Mouse (Mus musculus) lung, embryonic 15.5 days (tissue): ENCODE measurements around the gene Ascc2. TPM values are rescaled to one million over a fixed set of nuclear protein-coding genes. Genes with fewer than 3 reads are reported as not detected.
A peak's percentile ranks its signal among the peaks of the same experiment; 100 is the strongest.

Source experiments
- ATAC-seq: fragments of 200-750 bp; cut with Nextera tagmentation; 2 replicates; pipeline ENCODE4 v1.8.0; 2017; ENCODE audit warnings: moderate number of reproducible peaks, borderline replicate concordance; ENCODE audit not compliant: low FRiP score, low TSS enrichment; ENCODE audit errors: extremely low read depth
- H3K27ac ChIP-seq: fragments of 300-500 bp; sonication (generic); 2 replicates; pipeline ENCODE4 v1.5.1; 2015; ENCODE audit warnings: moderate library complexity, mild to moderate bottlenecking, inconsistent platforms
- H3K27me3 ChIP-seq: fragments of 300-500 bp; sonication (generic); 2 replicates; pipeline ENCODE4 v1.6.1; 2015; ENCODE audit warnings: inconsistent platforms
- H3K36me3 ChIP-seq: fragments of 300-500 bp; sonication (generic); 2 replicates; pipeline ENCODE4 v1.6.1; 2015; ENCODE audit warnings: inconsistent platforms
- H3K4me1 ChIP-seq: fragments of 300-500 bp; sonication (generic); 2 replicates; pipeline ENCODE4 v1.6.1; 2015; ENCODE audit warnings: inconsistent platforms
- H3K4me2 ChIP-seq: fragments of 300-500 bp; sonication (generic); 2 replicates; pipeline ENCODE4 v1.6.1; 2015; ENCODE audit warnings: inconsistent platforms, mild to moderate bottlenecking, moderate library complexity
- H3K4me3 ChIP-seq: fragments of 300-500 bp; sonication (generic); 2 replicates; pipeline ENCODE4 v1.5.1; 2015; ENCODE audit warnings: mild to moderate bottlenecking, inconsistent platforms
- H3K9ac ChIP-seq: fragments of 300-500 bp; sonication (generic); 2 replicates; pipeline ENCODE4 v1.6.1; 2015; ENCODE audit warnings: inconsistent platforms
- H3K9me3 ChIP-seq: fragments of 300-500 bp; sonication (generic); 2 replicates; pipeline ENCODE4 v1.6.1; 2016; ENCODE audit warnings: inconsistent platforms
- WGBS: fragments of 180-500 bp; shearing (Covaris S2); methylation state at CpG from one replicate; pipeline ENCODE4 v1.1.7; 2015; 5-methylcytosine and 5-hydroxymethylcytosine counted together
- polyA plus RNA-seq: library from polyadenylated mRNA; unstranded; fragments of >200 nt; fragmentation: Nextera tagmentation; extraction: Ambion mirVana; gene quantifications from 2 replicates; pipeline ENCODE4 v1.2.1, GENCODE M21; 2015

Gene Ascc2
- 32.6 and 35.1 TPM in 2 replicates for polyA plus RNA-seq

DNA sequence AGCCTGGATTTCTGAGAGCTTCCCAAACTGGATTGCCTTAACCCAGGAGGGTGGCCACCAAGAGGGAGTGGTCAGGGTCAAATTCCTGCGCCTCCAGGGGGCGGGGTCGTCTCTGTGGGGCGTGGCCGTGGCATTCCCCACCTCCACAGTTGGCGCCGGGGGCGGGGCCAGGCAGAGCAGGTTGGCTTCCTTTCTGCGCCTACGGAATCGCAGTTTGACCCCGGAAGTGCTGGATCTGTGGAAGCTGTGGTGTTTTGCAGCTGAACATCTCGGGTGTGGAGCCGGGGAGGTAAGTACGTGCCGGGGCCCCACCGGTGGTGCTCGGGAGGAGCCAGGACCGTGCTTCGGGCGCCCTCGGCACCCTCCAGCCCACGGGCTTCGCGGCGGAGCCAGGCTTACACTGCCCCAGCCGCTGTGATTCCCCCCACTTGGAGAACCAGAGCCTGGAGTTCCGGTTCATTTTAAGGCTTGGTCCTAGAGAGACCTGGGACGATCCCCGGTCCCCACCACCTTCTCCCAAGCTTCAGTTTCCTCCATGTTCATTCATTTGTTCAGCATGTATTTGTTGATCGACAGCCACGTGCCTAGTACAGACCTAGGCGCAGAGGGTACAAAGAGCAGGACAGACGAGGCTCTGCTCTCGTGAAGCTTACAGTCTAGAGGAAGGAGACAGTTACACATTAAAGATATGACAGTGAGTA, at the start of gene Ascc2:
TSS of gene Ascc2 (plus strand) at position 214 of the 701 bp plus-strand sequence.
- Histone ChIP-seq H3K4me2 (peak within 1 kb of the TSS; percentile 64), H3K36me3 (0 out of 2 replicates have a peak, but pooled peaks cover 4% of the 10 kb centered on the region), H3K9ac (peak within 1 kb of the TSS; percentile 59), H3K4me1 (peaks cover 20% of the 10 kb centered on the region), H3K4me3 (peak within 1 kb of the TSS; percentile 71), H3K27me3 (no peaks in the 10 kb centered on the region), H3K27ac (peak within 1 kb of the TSS; percentile 63), H3K9me3 (no peaks in the 10 kb centered on the region)
- WGBS, result 1% methylated on average over 35 of the region's 35 CpGs
- ATAC-seq, result peak; percentile 94

DNA sequence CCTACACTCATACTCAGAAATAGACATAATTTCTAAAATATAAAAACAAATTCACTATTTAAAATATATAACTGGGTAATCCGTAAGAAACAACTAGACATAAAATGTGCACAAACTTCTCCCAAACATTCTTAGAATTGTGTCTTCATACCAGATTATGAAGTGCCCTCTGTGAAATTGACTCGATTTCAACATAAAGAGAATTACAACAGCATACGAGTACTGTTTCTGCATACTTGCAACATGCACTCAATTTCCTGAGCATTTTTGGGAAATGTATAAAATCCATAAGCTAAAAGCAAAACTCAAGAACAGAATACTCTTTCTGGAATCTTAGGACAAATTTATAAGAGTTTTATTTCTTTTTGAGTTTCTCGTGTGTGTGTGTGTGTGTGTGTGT, 45.7 kb upstream of the Ascc2 start:
- H3K36me3 ChIP-seq, result 0 out of 2 replicates have a peak, but pooled peaks cover 4% of the 10 kb centered on the region
- WGBS, result 78% methylated on average over 4 of the region's 4 CpGs
- peaks cover 18% of the 10 kb centered on the region for H3K4me1 ChIP-seq
- no peak overlapping the region for H3K4me2 ChIP-seq
- no peak overlapping the region for H3K27ac ChIP-seq
- ATAC-seq, result no peak
- H3K27me3 ChIP-seq, result no peaks in the 10 kb centered on the region
- no peak overlapping the region for H3K9ac ChIP-seq
- no peaks in the 10 kb centered on the region for H3K9me3 ChIP-seq
- no peak overlapping the region for H3K4me3 ChIP-seq

DNA sequence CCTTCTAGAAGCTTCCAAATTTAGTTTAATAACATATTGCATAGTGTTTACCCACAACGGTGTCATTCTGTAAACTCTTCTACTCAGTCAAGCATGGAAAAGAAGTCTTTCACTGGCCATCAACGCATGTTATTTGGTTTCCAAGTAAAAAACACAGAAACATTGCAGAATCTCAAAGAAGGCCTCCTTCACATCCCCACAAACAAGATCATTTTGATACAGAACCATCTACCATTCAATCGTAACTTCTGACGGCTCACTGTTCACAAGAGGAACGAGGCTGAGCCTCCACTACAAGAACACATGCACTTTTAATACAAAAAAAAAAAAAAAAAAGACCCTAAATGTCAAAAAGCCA, 44.1 kb upstream of the Ascc2 start:
- Histone ChIP-seq H3K27me3 (no peaks in the 10 kb centered on the region), H3K4me1 (peaks cover 18% of the 10 kb centered on the region), H3K4me3 (peak overlapping the region; percentile 72), H3K4me2 (peak overlapping the region; percentile 58), H3K27ac (no peak overlapping the region), H3K36me3 (no peaks in the 10 kb centered on the region), H3K9ac (peak overlapping the region; percentile 93), H3K9me3 (no peaks in the 10 kb centered on the region)
- no peak for ATAC-seq
- 21% methylated on average over 5 of the region's 5 CpGs for WGBS

DNA sequence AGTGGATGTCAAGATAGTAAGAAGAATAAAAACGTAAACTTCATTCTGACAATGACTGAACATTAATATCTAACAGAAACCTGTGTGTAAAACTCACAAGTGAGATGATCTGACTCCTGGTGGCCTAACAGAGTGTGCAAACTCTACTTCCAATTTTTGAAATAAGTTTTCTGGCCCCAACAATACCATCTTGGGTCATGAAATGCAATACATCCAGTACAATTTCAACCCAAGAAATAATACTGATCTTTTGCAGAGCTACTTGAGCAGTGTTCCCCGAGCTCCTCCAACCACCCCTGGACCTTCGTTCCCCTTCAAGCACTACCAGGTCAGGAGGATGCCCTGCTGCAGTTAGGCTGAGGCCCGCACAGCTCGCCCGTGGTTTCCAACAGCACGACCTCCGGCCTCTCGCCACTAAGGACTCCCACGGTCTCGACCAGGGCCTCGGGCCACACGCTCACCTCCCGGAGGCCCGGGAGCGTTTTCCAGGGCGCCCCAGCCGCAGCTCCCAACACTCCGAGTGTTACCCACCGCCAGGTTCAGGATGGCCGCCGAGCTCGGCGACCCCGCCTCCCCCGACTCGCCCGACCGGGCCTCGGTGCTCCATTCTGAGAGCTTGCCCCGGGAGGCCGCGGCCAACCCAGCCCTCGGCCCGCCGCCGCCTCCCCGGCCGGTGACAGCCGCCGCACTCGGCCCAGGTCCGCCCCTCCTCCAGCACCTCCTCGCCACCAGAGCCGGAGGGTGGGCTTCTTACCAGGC, 43.5 kb upstream of the Ascc2 start:
- H3K4me1 ChIP-seq, result peaks cover 18% of the 10 kb centered on the region
- peak overlapping the region; percentile 72 for H3K4me3 ChIP-seq
- no peaks in the 10 kb centered on the region for H3K27me3 ChIP-seq
- no peaks in the 10 kb centered on the region for H3K36me3 ChIP-seq
- H3K4me2 ChIP-seq, result peak overlapping the region; percentile 58
- H3K9me3 ChIP-seq, result no peaks in the 10 kb centered on the region
- peak overlapping the region; percentile 93 for H3K9ac ChIP-seq
- WGBS, result under 1% methylated on average over 45 of the region's 45 CpGs
- peak; percentile 92 for ATAC-seq
- H3K27ac ChIP-seq, result peak overlapping the region; percentile 87

DNA sequence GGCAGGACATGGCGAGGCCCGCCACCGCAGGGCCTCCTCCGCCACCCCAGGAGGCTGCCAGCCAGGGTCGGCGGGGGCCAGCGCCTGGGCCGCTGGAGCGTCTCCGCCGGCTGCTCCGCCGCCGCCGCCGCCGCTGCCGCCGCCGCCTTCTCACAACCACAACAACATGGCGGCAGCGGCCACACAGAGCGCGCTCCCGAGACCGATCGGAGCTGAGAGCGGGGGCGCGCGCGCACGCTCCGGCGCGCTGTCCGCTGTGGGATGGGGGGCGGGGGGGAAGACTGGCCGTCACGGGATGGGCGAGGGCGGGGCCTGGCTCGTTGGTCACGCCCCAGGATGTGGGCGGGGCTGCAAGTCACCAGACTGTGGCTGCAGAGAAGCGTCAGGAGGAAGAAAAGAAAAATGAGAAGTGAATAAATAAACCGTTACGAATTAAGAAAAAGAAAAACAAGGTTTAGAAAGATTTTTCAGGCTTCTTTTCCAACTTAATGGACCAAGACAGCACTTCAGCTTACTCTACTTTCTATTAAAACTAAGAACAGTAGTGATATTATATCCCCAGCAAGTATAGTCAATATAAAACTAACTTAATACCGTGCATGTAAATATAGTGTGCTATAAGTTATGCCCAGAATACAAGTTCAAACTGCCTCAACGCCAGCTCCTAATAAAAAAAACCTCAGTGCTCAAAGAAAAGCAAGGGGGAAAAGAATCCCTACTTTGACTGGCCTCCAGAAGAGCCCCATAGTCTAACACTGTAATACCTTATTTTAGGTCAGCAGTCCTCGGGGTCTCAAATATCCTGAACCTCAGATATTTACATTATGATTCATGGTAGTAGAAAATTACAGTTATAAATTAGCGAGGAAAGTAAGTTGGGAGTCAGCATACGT, 42.7 kb upstream of the Ascc2 start, which contains the start of gene Mtmr3:
TSS of gene Mtmr3 (minus strand) at position 256 of the 893 bp plus-strand sequence.
- Histone ChIP-seq H3K4me3 (peak within 1 kb of the TSS; percentile 72), H3K9me3 (no peaks in the 10 kb centered on the region), H3K27me3 (no peaks in the 10 kb centered on the region), H3K9ac (peak within 1 kb of the TSS; percentile 93), H3K4me2 (peak within 1 kb of the TSS; percentile 58), H3K27ac (peak within 1 kb of the TSS; percentile 87), H3K4me1 (peaks cover 18% of the 10 kb centered on the region), H3K36me3 (no peaks in the 10 kb centered on the region)
- WGBS, result 4% methylated on average over 48 of the region's 53 CpGs
- ATAC-seq, result peak; percentile 93

DNA sequence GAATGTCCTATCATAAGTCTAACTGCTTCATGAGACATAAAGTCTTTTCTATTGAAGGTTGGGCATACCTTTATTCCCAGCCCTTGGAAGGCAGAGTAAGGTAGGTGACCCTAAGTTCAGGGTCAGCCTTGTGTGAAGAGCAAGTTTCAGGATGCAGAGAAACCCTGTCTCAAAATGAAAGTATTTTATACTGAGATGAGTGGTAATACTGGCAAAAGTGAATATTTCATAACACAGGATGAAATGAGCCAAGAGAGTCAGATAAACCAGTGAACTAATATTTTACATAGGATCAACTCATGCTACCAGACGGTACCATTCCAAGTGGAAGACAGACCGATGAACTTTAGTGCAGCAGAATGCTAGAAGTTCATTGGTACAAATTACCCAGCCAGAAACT, 39.1 kb upstream of the Ascc2 start:
- 76% methylated on average over 2 of the region's 2 CpGs for WGBS
- H3K4me1 ChIP-seq, result peaks cover 14% of the 10 kb centered on the region
- H3K4me2 ChIP-seq, result no peak overlapping the region
- no peaks in the 10 kb centered on the region for H3K36me3 ChIP-seq
- no peaks in the 10 kb centered on the region for H3K27me3 ChIP-seq
- no peaks in the 10 kb centered on the region for H3K9me3 ChIP-seq
- no peak overlapping the region for H3K27ac ChIP-seq
- ATAC-seq, result no peak
- no peak overlapping the region for H3K4me3 ChIP-seq
- no peak overlapping the region for H3K9ac ChIP-seq

DNA sequence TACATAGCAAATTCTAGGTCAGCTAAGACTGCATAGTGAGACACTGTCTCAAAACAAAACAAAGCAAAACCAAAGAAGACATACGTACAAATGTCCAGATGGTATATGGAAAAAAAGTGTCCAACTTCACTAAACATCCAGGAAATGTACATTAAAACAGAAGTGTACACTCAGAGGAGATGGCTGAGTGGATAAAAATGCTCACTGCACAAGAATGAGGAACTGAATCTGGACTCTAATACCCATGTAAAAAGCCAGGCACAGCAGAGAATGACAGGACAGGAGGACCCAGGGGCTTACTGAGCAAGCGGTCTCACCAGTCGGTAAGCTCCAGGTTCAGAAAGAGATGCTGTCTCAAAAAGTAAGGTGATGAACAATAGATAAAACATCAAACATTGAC, 37.6 kb upstream of the Ascc2 start:
- WGBS, result 80% methylated on average over 3 of the region's 3 CpGs
- no peak overlapping the region for H3K27ac ChIP-seq
- no peak overlapping the region for H3K4me3 ChIP-seq
- no peaks in the 10 kb centered on the region for H3K9me3 ChIP-seq
- H3K4me1 ChIP-seq, result peaks cover 19% of the 10 kb centered on the region
- no peak for ATAC-seq
- H3K27me3 ChIP-seq, result no peaks in the 10 kb centered on the region
- no peak overlapping the region for H3K9ac ChIP-seq
- no peaks in the 10 kb centered on the region for H3K36me3 ChIP-seq
- no peak overlapping the region for H3K4me2 ChIP-seq

DNA sequence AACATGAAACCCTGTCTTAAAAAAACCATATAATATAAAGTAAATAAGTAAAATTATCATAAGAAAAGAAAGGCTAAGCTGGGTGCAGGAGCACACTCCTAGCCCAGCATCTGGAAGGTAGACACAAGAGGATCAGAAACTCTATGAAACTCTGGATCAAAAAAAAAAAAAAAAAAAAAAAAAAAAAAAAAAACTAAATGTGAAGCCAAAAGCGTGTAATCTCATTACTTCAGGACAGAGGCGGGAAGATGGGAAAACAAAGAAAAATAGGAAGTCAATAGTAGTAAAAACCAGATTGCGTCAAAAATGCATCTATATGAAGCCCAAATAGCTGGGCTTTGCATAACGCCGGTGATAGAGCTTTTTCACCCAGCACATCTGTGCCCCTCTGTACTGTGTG, 35.7 kb upstream of the Ascc2 start:
- 80% methylated on average over 5 of the region's 5 CpGs for WGBS
- peaks cover 17% of the 10 kb centered on the region for H3K4me1 ChIP-seq
- no peaks in the 10 kb centered on the region for H3K36me3 ChIP-seq
- H3K27ac ChIP-seq, result no peak overlapping the region
- H3K4me3 ChIP-seq, result no peak overlapping the region
- no peaks in the 10 kb centered on the region for H3K27me3 ChIP-seq
- no peaks in the 10 kb centered on the region for H3K9me3 ChIP-seq
- H3K9ac ChIP-seq, result no peak overlapping the region
- ATAC-seq, result no peak
- H3K4me2 ChIP-seq, result no peak overlapping the region

DNA sequence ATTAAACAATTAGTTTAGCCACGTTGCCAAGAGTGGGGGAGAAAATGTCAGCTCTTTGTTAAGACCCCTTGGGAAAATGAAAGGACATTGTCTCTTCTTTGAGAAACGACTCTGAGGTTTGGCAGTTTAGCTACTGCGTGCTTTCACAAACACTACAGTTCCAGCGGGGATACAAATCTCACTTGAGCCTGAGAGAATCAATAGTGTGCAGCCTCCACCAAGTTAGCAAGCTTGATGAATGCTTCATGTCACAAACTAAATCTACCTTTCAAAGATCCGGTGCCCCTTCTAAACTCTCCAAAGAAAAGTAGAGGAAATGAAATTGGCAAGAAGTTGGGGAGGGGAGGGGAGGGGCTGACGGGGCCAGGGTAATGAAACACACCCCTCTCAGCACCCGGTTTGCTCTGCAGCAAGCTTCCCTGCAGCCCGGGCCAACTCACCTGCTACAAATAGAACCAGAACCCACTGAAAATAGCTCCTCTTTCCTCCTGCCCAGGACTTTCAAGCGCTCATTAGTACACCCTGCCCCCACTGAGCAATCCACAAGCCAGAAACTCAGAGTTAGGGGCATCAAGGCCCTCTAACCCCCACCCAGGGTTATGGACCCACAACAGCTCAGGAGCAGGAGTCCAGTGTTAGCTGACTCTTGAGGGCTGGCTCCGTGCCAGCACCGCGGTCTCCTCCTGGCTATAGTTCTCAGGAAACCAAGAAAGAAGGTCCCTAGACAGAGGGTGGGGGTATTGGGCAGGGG, 34.7 kb upstream of the Ascc2 start:
- Histone ChIP-seq H3K27ac (no peak overlapping the region), H3K4me2 (peak overlapping the region; percentile 41), H3K9me3 (no peaks in the 10 kb centered on the region), H3K4me3 (no peak overlapping the region), H3K36me3 (no peaks in the 10 kb centered on the region), H3K4me1 (peaks cover 17% of the 10 kb centered on the region), H3K9ac (no peak overlapping the region), H3K27me3 (no peaks in the 10 kb centered on the region)
- ATAC-seq, result peak; percentile 49; the same call in 1 of the 2 replicates
- WGBS, result 29% methylated on average over 12 of the region's 12 CpGs

DNA sequence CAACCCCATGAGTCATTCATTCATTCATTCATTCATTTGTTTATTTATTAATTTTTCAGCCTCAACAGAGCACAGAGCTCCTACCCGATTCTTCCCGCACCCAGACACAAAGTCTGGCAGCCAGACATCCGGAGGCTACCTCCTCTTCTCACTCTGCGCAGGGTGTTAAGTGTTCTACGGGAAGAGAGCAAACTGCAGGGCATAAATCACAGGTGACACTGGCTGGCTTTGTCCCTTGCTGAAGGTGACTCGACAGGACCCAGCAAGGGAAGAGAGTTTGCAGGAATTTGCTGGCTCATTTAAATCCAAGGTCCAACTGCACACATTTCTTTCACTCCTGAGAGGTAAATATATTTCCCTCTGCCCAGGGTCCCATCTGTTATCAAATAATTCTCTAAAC, 33.1 kb upstream of the Ascc2 start:
- Histone ChIP-seq H3K36me3 (no peaks in the 10 kb centered on the region), H3K27ac (no peak overlapping the region), H3K4me3 (no peak overlapping the region), H3K27me3 (no peaks in the 10 kb centered on the region), H3K4me2 (no peak overlapping the region), H3K4me1 (peaks cover 17% of the 10 kb centered on the region), H3K9ac (no peak overlapping the region), H3K9me3 (no peaks in the 10 kb centered on the region)
- 8% methylated on average over 6 of the region's 6 CpGs for WGBS
- no peak for ATAC-seq

DNA sequence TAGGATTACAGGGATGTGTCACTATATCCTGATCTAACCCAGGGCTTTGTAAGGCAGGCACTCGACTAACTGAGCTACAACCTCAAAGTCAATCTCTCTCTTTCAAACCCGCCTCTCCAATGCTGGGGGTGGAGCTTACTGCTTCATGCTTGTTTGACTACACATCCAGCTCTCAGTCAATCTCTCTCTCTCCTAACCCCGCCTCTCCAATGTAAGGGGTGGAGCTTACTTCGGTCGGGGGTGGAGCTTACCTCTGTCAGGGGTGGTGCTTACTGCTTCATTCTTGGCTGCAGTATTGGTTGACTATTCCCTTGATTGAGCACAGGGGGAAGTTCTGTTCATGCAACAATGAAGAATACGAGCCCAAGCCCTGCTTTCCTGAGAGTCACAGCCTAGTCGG, 32.1 kb upstream of the Ascc2 start:
- 0 out of 2 replicates have a peak, but pooled peaks have one; percentile 5 for ATAC-seq
- H3K9ac ChIP-seq, result no peak overlapping the region
- H3K9me3 ChIP-seq, result no peaks in the 10 kb centered on the region
- no peaks in the 10 kb centered on the region for H3K36me3 ChIP-seq
- no peak overlapping the region for H3K4me3 ChIP-seq
- WGBS, result 52% methylated on average over 7 of the region's 7 CpGs
- no peaks in the 10 kb centered on the region for H3K27me3 ChIP-seq
- H3K27ac ChIP-seq, result no peak overlapping the region
- peaks cover 17% of the 10 kb centered on the region for H3K4me1 ChIP-seq
- no peak overlapping the region for H3K4me2 ChIP-seq
